Mouse (Mus musculus) forebrain, embryonic 15.5 days (tissue): ENCODE data around the gene Rab3c. TPM values are rescaled to one million over a fixed set of nuclear protein-coding genes. Genes with fewer than 3 reads are reported as not detected.
A peak's percentile ranks its signal among the peaks of the same experiment; 100 is the strongest.

ENCODE experiments used
- ATAC-seq: fragments of 200-750 bp; cut with Nextera tagmentation; replicated peaks from 2 replicates; pipeline ENCODE4 v1.8.0; 2017; ENCODE audit warnings: mild to moderate bottlenecking, moderate TSS enrichment, moderate library complexity
- H3K27ac ChIP-seq: fragments of 300-500 bp; sonication (generic); replicated peaks from 2 replicates; pipeline ENCODE4 v1.5.1; 2015; ENCODE audit warnings: mild to moderate bottlenecking, inconsistent platforms
- H3K27me3 ChIP-seq: fragments of 300-500 bp; sonication (generic); 2 replicates; pipeline ENCODE4 v1.6.1; 2015; ENCODE audit warnings: inconsistent platforms
- H3K36me3 ChIP-seq: fragments of 300-500 bp; sonication (generic); 2 replicates; pipeline ENCODE4 v1.6.1; 2015; ENCODE audit warnings: mild to moderate bottlenecking, inconsistent platforms
- H3K4me1 ChIP-seq: fragments of 300-500 bp; sonication (generic); 2 replicates; pipeline ENCODE4 v1.6.1; 2015; ENCODE audit warnings: inconsistent platforms
- H3K4me2 ChIP-seq: fragments of 300-500 bp; sonication (generic); replicated peaks from 2 replicates; pipeline ENCODE4 v1.6.1; 2015; ENCODE audit warnings: mild to moderate bottlenecking, inconsistent platforms
- H3K4me3 ChIP-seq: fragments of 300-500 bp; sonication (generic); 2 replicates; pipeline ENCODE4 v1.5.1; 2015; ENCODE audit warnings: mild to moderate bottlenecking, inconsistent platforms
- H3K9ac ChIP-seq: fragments of 300-500 bp; sonication (generic); replicated peaks from 2 replicates; pipeline ENCODE4 v1.6.1; 2015; ENCODE audit warnings: mild to moderate bottlenecking, inconsistent platforms
- H3K9me3 ChIP-seq: fragments of 300-500 bp; sonication (generic); 2 replicates; pipeline ENCODE4 v1.6.1; 2016; ENCODE audit warnings: inconsistent platforms
- WGBS: fragments of 180-500 bp; shearing (Covaris S2); methylation state at CpG from one replicate; pipeline ENCODE4 v1.1.7; 2015; ENCODE audit warnings: mixed read lengths; 5-methylcytosine and 5-hydroxymethylcytosine counted together
- polyA plus RNA-seq: library from polyadenylated mRNA; unstranded; fragments of >200 nt; fragmentation: Nextera tagmentation; extraction: Ambion mirVana; gene quantifications from 2 replicates; pipeline ENCODE4 v1.2.1, GENCODE M21; 2015

The Rab3c gene
- polyA plus RNA-seq, 1 experiment from 2014 or later = 128 TPM

GRCm38 (mm10) chr13:110127613-110128258, 153.1 kb downstream of the Rab3c start:
- ATAC-seq = peak; percentile 78
- no peak overlapping the region for H3K4me3 ChIP-seq
- H3K27ac ChIP-seq = peak overlapping the region; percentile 78
- no peak overlapping the region for H3K9ac ChIP-seq
- H3K27me3 ChIP-seq = no peaks in the 10 kb centered on the region
- no peaks in the 10 kb centered on the region for H3K9me3 ChIP-seq
- WGBS = 48% methylated on average over 12 of the region's 12 CpGs
- no peaks in the 10 kb centered on the region for H3K36me3 ChIP-seq
- H3K4me1 ChIP-seq = peaks cover 9% of the 10 kb centered on the region
- peak overlapping the region; percentile 10; the same call in 1 of the 2 replicates for H3K4me2 ChIP-seq

GRCm38 (mm10) chr13:110122825-110123224, 158.0 kb downstream of the Rab3c start:
- ATAC-seq = no peak
- no peaks in the 10 kb centered on the region for H3K36me3 ChIP-seq
- H3K4me1 ChIP-seq = peaks cover 9% of the 10 kb centered on the region
- no peak overlapping the region for H3K27ac ChIP-seq
- WGBS = 91% methylated on average over 4 of the region's 4 CpGs
- H3K9ac ChIP-seq = no peak overlapping the region
- no peaks in the 10 kb centered on the region for H3K9me3 ChIP-seq
- H3K4me3 ChIP-seq = no peak overlapping the region
- H3K27me3 ChIP-seq = no peaks in the 10 kb centered on the region
- no peak overlapping the region for H3K4me2 ChIP-seq

GRCm38 (mm10) chr13:110116892-110117291, 163.9 kb downstream of the Rab3c start:
- Histone ChIP-seq H3K9ac (no peak overlapping the region), H3K4me1 (peaks cover 37% of the 10 kb centered on the region), H3K4me2 (no peak overlapping the region), H3K36me3 (no peaks in the 10 kb centered on the region), H3K9me3 (no peaks in the 10 kb centered on the region), H3K27ac (peak overlapping the region; percentile 76), H3K4me3 (no peak overlapping the region), H3K27me3 (no peaks in the 10 kb centered on the region)
- peak; percentile 77 for ATAC-seq
- 55% methylated on average over 5 of the region's 5 CpGs for WGBS

GRCm38 (mm10) chr13:110116316-110116715, 164.5 kb downstream of the Rab3c start:
- WGBS = 65% methylated on average over 3 of the region's 3 CpGs
- ATAC-seq = no peak
- peak overlapping the region; percentile 76 for H3K27ac ChIP-seq

GRCm38 (mm10) chr13:110114870-110115645, 165.7 kb downstream of the Rab3c start:
- H3K4me2 ChIP-seq = no peak overlapping the region
- no peaks in the 10 kb centered on the region for H3K36me3 ChIP-seq
- ATAC-seq = peak; percentile 79
- no peak overlapping the region for H3K9ac ChIP-seq
- no peak overlapping the region for H3K4me3 ChIP-seq
- WGBS = 9% methylated on average over 7 of the region's 7 CpGs
- H3K9me3 ChIP-seq = no peaks in the 10 kb centered on the region
- peak overlapping the region; percentile 76 for H3K27ac ChIP-seq
- peaks cover 37% of the 10 kb centered on the region for H3K4me1 ChIP-seq
- no peaks in the 10 kb centered on the region for H3K27me3 ChIP-seq

More at GRCm38 (mm10) chr13:110116316-110116715, 164.5 kb downstream of the Rab3c start:
- Histone ChIP-seq H3K9ac (no peak overlapping the region), H3K4me1 (peaks cover 37% of the 10 kb centered on the region), H3K9me3 (no peaks in the 10 kb centered on the region), H3K36me3 (no peaks in the 10 kb centered on the region), H3K4me2 (no peak overlapping the region), H3K27me3 (no peaks in the 10 kb centered on the region), H3K4me3 (no peak overlapping the region)

GRCm38 (mm10) chr13:110113711-110114110, 167.1 kb downstream of the Rab3c start:
- Histone ChIP-seq H3K9me3 (no peaks in the 10 kb centered on the region), H3K27me3 (no peaks in the 10 kb centered on the region), H3K4me3 (no peak overlapping the region), H3K36me3 (no peaks in the 10 kb centered on the region), H3K27ac (peak overlapping the region; percentile 72), H3K4me2 (no peak overlapping the region), H3K9ac (no peak overlapping the region), H3K4me1 (peaks cover 37% of the 10 kb centered on the region)
- no peak for ATAC-seq
- WGBS = 60% methylated on average over 6 of the region's 6 CpGs

GRCm38 (mm10) chr13:110097424-110098050, 183.3 kb downstream of the Rab3c start:
- WGBS = 77% methylated on average over 6 of the region's 6 CpGs
- no peak overlapping the region for H3K9ac ChIP-seq
- H3K4me3 ChIP-seq = no peak overlapping the region
- no peak overlapping the region for H3K4me2 ChIP-seq
- no peaks in the 10 kb centered on the region for H3K9me3 ChIP-seq
- peak overlapping the region; percentile 11; the same call in 1 of the 2 replicates for H3K27ac ChIP-seq
- ATAC-seq = no peak
- peaks cover 16% of the 10 kb centered on the region for H3K4me1 ChIP-seq
- H3K36me3 ChIP-seq = no peaks in the 10 kb centered on the region
- H3K27me3 ChIP-seq = no peaks in the 10 kb centered on the region

- no peak overlapping the region for H3K27ac ChIP-seq
- no peak overlapping the region for H3K4me3 ChIP-seq
- H3K4me2 ChIP-seq = no peak overlapping the region
- peaks cover 16% of the 10 kb centered on the region for H3K4me1 ChIP-seq
- no peaks in the 10 kb centered on the region for H3K36me3 ChIP-seq
- no peaks in the 10 kb centered on the region for H3K27me3 ChIP-seq
- peak; percentile 60 for ATAC-seq
- no peak overlapping the region for H3K9ac ChIP-seq
- WGBS = 50% methylated on average over 6 of the region's 6 CpGs
- H3K9me3 ChIP-seq = no peaks in the 10 kb centered on the region
Measured at GRCm38 (mm10) chr13:110094998-110095397, 185.8 kb downstream of the Rab3c start.

- peak; percentile 65 for ATAC-seq
Measured at GRCm38 (mm10) chr13:110093720-110094685, 186.8 kb downstream of the Rab3c start.

GRCm38 (mm10) chr13:110083961-110084360, 196.8 kb downstream of the Rab3c start:
- ATAC-seq = 0 out of 2 replicates have a peak, but pooled peaks have one; percentile 32
- H3K9me3 ChIP-seq = no peaks in the 10 kb centered on the region
- H3K27me3 ChIP-seq = no peaks in the 10 kb centered on the region
- H3K4me1 ChIP-seq = no peaks in the 10 kb centered on the region
- no peak overlapping the region for H3K4me3 ChIP-seq
- H3K9ac ChIP-seq = no peak overlapping the region
- no peak overlapping the region for H3K27ac ChIP-seq
- WGBS = 93% methylated on average over 8 of the region's 8 CpGs
- H3K4me2 ChIP-seq = no peak overlapping the region
- H3K36me3 ChIP-seq = no peaks in the 10 kb centered on the region

More at GRCm38 (mm10) chr13:110093720-110094685, 186.8 kb downstream of the Rab3c start:
- H3K27ac ChIP-seq = peak overlapping the region; percentile 2
- H3K36me3 ChIP-seq = no peaks in the 10 kb centered on the region
- no peaks in the 10 kb centered on the region for H3K27me3 ChIP-seq
- no peak overlapping the region for H3K4me3 ChIP-seq
- H3K4me2 ChIP-seq = no peak overlapping the region
- H3K9ac ChIP-seq = no peak overlapping the region
- H3K4me1 ChIP-seq = peaks cover 16% of the 10 kb centered on the region
- 33% methylated on average over 17 of the region's 17 CpGs for WGBS
- no peaks in the 10 kb centered on the region for H3K9me3 ChIP-seq

- Histone ChIP-seq H3K4me3 (no peak overlapping the region), H3K27me3 (no peaks in the 10 kb centered on the region), H3K4me2 (no peak overlapping the region), H3K36me3 (peaks cover 3% of the 10 kb centered on the region; the same call in 1 of the 2 replicates), H3K9ac (no peak overlapping the region), H3K9me3 (no peaks in the 10 kb centered on the region), H3K4me1 (no peaks in the 10 kb centered on the region), H3K27ac (no peak overlapping the region)
- ATAC-seq = no peak
Measured at GRCm38 (mm10) chr13:110081174-110081573, 199.6 kb downstream of the Rab3c start.
